Mouse (Mus musculus): ENCODE measurements around the gene Pofut1.

The Pofut1 gene

GRCm38 (mm10) chr2:153290938-153291928 is 49.9 kb downstream of the Pofut1 start, which contains the start of gene Kif3b:
Gene Kif3b (plus strand): TSS chr2:153291413.
- peak; percentile 81 to 84 for DNase-seq

GRCm38 (mm10) chr2:153292305-153292861 is 51.0 kb downstream of the Pofut1 start:
- DNase-seq, result no peak

GRCm38 (mm10) chr2:153295196-153295595 is 53.9 kb downstream of the Pofut1 start:
- DNase-seq, result no peak

- DNase-seq, result peak; percentile 37 to 42
Observed at GRCm38 (mm10) chr2:153297771-153298170, 56.4 kb downstream of the Pofut1 start.

- no peak for DNase-seq
Observed at GRCm38 (mm10) chr2:153298460-153298859, 57.1 kb downstream of the Pofut1 start.

GRCm38 (mm10) chr2:153298863-153299262 is 57.5 kb downstream of the Pofut1 start:
- DNase-seq, result no peak

GRCm38 (mm10) chr2:153301123-153301522 is 59.8 kb downstream of the Pofut1 start:
- DNase-seq, result no peak

GRCm38 (mm10) chr2:153305240-153305639 is 63.9 kb downstream of the Pofut1 start:
- no peak for DNase-seq

- peak; percentile 23 to 37 for DNase-seq
Observed at GRCm38 (mm10) chr2:153308586-153308985, 67.3 kb downstream of the Pofut1 start.

GRCm38 (mm10) chr2:153309106-153309505 is 67.8 kb downstream of the Pofut1 start:
- DNase-seq, result no peak

GRCm38 (mm10) chr2:153310228-153310627 is 68.9 kb downstream of the Pofut1 start:
- peak in 1 of 2 experiments; percentile 22 for DNase-seq

- DNase-seq, result no peak
Observed at GRCm38 (mm10) chr2:153312884-153313283, 71.6 kb downstream of the Pofut1 start.

- no peak for DNase-seq
Observed at GRCm38 (mm10) chr2:153318408-153318807, 77.1 kb downstream of the Pofut1 start.

GRCm38 (mm10) chr2:153319036-153319643 is 77.8 kb downstream of the Pofut1 start:
- no peak for DNase-seq

Measured in cerebellum, postnatal 36 days (tissue).